Mouse (Mus musculus) ES-Bruce4 (cell line): ENCODE results near the gene Trmt1. TPM values are rescaled to one million over a fixed set of nuclear protein-coding genes. Genes with fewer than 3 reads are reported as not detected.

Source experiments
- H3K27ac ChIP-seq: 2 replicates; pipeline ENCODE4 v1.5.1; 2012; ENCODE audit warnings: low read length, inconsistent platforms; ENCODE audit not compliant: insufficient read depth
- H3K27me3 ChIP-seq: 2 replicates; pipeline ENCODE4 v1.6.1; 2012; ENCODE audit warnings: mild to moderate bottlenecking, low read length, inconsistent platforms; ENCODE audit not compliant: control insufficient read depth, poor library complexity, insufficient read depth, severe bottlenecking
- H3K36me3 ChIP-seq: 2 replicates; pipeline ENCODE4 v1.6.1; 2012; ENCODE audit warnings: inconsistent platforms, mild to moderate bottlenecking, low read length, moderate library complexity; ENCODE audit not compliant: control insufficient read depth, poor library complexity, insufficient read depth, severe bottlenecking
- H3K4me1 ChIP-seq: one replicate; pipeline ENCODE4 v1.8.1; 2011; ENCODE audit warnings: low read length; ENCODE audit not compliant: control insufficient read depth, insufficient read depth
- H3K4me3 ChIP-seq: 2 replicates; pipeline ENCODE4 v1.5.1; 2011; ENCODE audit warnings: low read depth, mild to moderate bottlenecking, low read length
- H3K9ac ChIP-seq: 2 replicates; pipeline ENCODE4 v1.6.1; 2012; ENCODE audit warnings: low read depth, mild to moderate bottlenecking, inconsistent platforms; ENCODE audit not compliant: poor library complexity, severe bottlenecking
- H3K9me3 ChIP-seq: replicated peaks from 2 replicates; pipeline ENCODE4 v1.6.1; 2012; ENCODE audit warnings: mild to moderate bottlenecking, low read length, inconsistent platforms; ENCODE audit not compliant: control insufficient read depth, poor library complexity, insufficient read depth, severe bottlenecking
- CTCF ChIP-seq: IDR thresholded peaks from one replicate; pipeline ENCODE4 v1.8.1; 2011; ENCODE audit warnings: low read depth, low read length
- EP300 ChIP-seq: IDR thresholded peaks from 2 replicates; pipeline ENCODE4 v1.6.1; 2011; ENCODE audit warnings: low read depth, low read length; ENCODE audit not compliant: insufficient read depth
- POLR2A ChIP-seq: IDR thresholded peaks from one replicate; pipeline ENCODE4 v1.8.1; 2011; ENCODE audit warnings: low read length; ENCODE audit not compliant: insufficient read depth
- polyA plus RNA-seq: library from polyadenylated mRNA; stranded (reverse); fragments of >200 nt; gene quantifications from 2 replicates; pipeline ENCODE4 v1.2.4, GENCODE M21; 2011; ENCODE audit warnings: low read depth; ENCODE audit not compliant: missing spikeins, insufficient read depth, insufficient read length

Gene Trmt1
- polyA plus RNA-seq, 1 experiment: 77.6 TPM

DNA sequence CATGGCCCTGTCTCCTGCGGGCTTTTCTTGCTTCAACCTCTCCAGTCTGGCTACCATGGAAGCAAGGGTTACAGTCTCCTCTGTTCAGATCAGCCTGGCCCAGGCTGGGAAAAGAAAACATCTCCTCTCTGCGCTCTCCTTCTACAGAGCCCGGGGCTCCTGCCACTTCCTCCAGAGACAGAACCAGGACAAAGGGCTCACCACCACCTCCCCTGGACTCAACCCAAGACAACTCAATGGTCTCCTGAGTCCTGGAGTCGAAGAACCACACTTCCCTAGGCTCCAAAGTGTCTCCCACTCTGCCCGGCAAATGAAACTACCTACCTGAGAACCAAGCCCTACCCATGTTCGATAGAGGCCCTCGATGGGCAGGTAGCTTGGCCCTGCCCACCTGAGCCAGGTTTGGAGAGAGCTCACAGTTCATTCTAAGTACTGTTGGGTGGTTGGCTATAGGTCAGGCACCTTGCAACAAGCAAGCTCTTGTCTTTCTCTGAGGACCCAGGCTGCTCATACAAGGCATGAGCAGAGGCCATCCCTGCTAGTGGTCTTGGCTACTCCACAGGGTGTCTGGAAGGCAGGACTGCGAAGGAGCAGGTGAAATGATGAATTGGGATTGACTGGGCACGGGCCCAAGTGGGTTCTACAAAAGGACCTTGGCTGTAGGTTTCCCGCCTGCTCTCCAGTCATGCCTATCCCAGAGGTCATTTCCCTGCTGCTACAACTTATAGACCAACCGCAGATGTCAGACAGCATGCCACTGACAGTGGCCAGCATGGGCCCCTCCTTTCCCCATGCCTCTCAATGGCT lies 45.5 kb downstream of the Trmt1 start:
- Histone ChIP-seq H3K4me1 (no peaks in the 10 kb centered on the region), H3K27ac (no peak overlapping the region), H3K27me3 (no peaks in the 10 kb centered on the region), H3K9ac (no peak overlapping the region), H3K9me3 (no peaks in the 10 kb centered on the region), H3K36me3 (no peaks in the 10 kb centered on the region), H3K4me3 (no peak overlapping the region)
- TF ChIP-seq POLR2A (no peak), CTCF (no peak), EP300 (no peak)

DNA sequence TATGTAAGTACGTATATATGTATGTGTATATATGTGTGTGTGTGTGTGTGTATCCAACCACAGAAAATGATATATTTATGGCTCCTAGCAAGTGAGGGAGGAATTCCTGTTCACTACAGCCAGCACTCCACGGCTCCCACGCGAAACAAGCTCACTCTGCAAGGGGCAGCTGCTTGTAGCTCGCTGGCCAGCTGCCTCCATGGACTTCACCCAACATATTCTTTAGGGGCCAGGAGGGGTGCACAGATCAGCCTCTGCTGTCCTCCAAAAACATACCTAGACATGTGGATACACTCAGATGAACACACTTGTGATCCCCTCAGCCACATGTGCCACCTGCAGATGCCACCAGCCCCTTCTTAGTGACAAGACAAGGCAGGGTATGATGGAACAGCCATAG lies 46.4 kb downstream of the Trmt1 start:
- H3K4me1 ChIP-seq: no peaks in the 10 kb centered on the region
- no peaks in the 10 kb centered on the region for H3K27me3 ChIP-seq
- H3K9me3 ChIP-seq: no peaks in the 10 kb centered on the region
- H3K27ac ChIP-seq: no peak overlapping the region
- TF ChIP-seq POLR2A: no peak
- no peak for TF ChIP-seq EP300
- TF ChIP-seq CTCF: no peak
- H3K36me3 ChIP-seq: no peaks in the 10 kb centered on the region
- no peak overlapping the region for H3K9ac ChIP-seq
- no peak overlapping the region for H3K4me3 ChIP-seq

DNA sequence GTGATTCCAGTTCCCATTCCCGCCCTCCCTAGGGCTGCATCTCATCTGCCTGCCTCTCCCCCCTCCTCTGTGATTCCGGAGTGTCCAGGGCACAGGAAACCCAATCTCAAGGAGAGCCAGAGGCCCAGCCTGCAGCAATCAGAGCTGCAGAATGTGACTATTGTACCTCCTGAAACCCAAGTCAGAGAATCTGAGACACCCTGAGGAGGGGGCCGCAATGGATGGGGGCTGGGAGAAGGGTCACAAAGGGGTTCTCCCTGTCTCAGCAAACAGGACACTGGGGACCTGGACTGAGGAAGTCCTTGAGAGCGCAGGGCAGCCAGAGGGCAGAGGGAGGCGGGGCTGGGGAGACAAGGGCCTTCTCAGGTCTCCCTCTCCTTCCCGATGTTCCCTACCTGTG lies 46.9 kb downstream of the Trmt1 start:
- H3K4me3 ChIP-seq: no peak overlapping the region
- no peak overlapping the region for H3K27ac ChIP-seq
- H3K9ac ChIP-seq: no peak overlapping the region
- no peaks in the 10 kb centered on the region for H3K4me1 ChIP-seq
- no peak for TF ChIP-seq EP300
- no peaks in the 10 kb centered on the region for H3K36me3 ChIP-seq
- H3K9me3 ChIP-seq: no peaks in the 10 kb centered on the region
- H3K27me3 ChIP-seq: no peaks in the 10 kb centered on the region

DNA sequence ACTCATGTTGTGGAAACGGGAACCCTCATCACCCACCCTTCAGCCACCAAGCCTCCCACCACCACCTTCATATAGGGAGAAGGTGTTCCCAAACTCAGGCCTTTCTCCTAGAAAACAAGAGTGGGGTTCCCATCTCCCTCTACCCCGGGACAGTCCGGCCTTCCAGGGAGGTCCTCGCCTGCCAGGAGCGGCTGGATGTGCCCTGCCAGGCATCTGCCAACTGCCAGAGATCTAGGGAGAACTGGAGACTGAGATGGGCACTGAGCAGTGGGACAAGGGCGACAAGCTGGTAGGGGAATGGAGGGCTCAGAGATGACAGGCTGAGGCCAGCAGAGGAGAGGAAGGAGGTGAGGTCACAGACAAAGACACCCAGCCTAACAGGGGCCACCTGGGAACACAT lies 47.9 kb downstream of the Trmt1 start:
- H3K9ac ChIP-seq: no peak overlapping the region
- H3K9me3 ChIP-seq: no peaks in the 10 kb centered on the region
- H3K4me1 ChIP-seq: no peaks in the 10 kb centered on the region
- H3K27me3 ChIP-seq: no peaks in the 10 kb centered on the region
- no peaks in the 10 kb centered on the region for H3K36me3 ChIP-seq
- H3K4me3 ChIP-seq: no peak overlapping the region
- H3K27ac ChIP-seq: no peak overlapping the region
- TF ChIP-seq EP300: no peak
- TF ChIP-seq POLR2A: no peak
- no peak for TF ChIP-seq CTCF

DNA sequence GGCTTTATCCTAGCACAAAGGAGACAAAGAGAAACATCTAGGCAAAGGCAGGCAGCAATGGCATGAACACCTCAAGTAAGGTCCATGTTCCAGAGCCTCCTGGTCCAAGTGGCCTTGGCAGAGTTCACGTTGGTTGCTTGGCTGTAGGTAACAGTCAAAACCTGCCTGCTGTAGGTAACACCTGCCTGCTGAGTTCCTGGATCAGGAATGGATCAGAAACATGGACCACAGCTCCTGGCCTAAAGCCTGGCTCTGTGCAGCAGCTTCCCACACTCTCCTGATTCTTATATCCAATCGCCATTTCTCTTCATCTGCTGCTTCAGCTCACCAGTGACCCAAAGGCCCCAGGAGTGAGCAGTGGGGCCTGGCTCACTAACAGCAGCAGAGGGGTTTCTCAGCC lies 48.6 kb downstream of the Trmt1 start:
- Histone ChIP-seq H3K36me3 (no peaks in the 10 kb centered on the region), H3K9ac (no peak overlapping the region), H3K4me1 (no peaks in the 10 kb centered on the region), H3K27me3 (no peaks in the 10 kb centered on the region), H3K27ac (no peak overlapping the region), H3K9me3 (no peaks in the 10 kb centered on the region), H3K4me3 (no peak overlapping the region)
- TF ChIP-seq POLR2A (no peak), EP300 (no peak), CTCF (no peak)

DNA sequence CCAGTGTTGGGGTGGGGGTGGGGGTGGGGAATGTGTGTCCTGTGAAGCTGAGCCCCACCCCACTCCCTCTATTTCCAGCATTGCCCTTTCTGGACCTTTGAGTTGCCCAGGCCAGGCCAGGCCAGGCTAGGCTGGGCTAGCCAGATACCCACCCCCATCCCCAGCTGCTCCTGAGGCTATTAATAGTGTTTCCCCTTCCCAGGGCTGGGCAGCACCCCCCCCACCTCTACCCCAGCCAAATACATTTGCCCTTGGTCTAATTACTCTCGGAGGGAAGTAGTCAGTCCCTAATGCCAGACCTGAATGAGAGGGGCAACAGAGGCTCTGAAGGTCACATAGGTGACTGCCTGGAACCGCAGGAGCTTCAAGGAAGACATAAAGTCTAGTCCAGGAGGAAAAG lies 49.5 kb downstream of the Trmt1 start:
- TF ChIP-seq EP300 (no peak), POLR2A (no peak), CTCF (no peak)
- H3K36me3 ChIP-seq: no peaks in the 10 kb centered on the region
- H3K9ac ChIP-seq: no peak overlapping the region
- H3K4me1 ChIP-seq: no peaks in the 10 kb centered on the region
- H3K9me3 ChIP-seq: no peaks in the 10 kb centered on the region
- no peak overlapping the region for H3K27ac ChIP-seq
- no peaks in the 10 kb centered on the region for H3K27me3 ChIP-seq
- H3K4me3 ChIP-seq: no peak overlapping the region
